Mouse (Mus musculus): ENCODE results near the gene Hnrnpm.

DNA sequence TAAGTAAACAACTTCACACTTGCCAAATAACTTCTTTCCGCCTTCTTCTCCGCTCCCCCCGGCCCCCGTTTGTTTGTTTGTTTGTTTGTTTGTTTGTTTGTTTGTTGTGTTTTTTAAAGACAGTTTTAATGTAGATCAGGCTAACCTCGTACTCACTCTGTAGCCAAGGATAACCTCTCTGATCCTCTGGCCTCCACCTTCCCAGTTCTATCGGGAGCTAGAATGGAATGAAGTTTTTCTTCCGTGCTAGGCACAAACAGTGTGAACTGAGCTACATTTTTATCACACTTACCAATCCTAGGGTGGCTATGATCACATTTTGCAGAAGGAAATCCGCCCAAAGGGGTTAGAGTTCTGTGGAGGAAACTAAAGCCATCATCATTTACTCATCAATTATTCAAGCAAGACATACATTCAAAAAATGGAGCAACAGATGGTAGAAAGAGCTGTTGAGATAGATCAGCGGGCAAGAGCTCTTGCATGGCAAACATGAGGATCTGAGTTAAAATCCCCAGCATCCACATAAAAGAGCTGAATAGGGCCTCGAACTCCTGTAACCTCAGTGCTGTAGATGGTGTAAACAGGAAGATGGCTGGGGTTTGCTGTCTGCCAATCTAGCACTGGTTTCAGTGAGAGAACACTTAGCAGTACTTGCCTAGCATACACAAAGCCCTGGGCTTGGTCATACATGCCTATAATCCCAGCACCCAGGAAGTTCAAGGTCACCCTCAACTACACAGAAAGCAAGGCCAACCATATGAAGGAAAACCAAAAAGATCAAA, 32.5 kb upstream of the Hnrnpm start:
- no peak for TF ChIP-seq CTCF (IDR thresholded peaks at IDR 0.05; ENCODE audit: control insufficient read depth, insufficient read depth, insufficient read length)
- no peak for TF ChIP-seq MAX (IDR thresholded peaks at IDR 0.05)
- TF ChIP-seq MYOG (IDR thresholded peaks at IDR 0.05; ENCODE audit: control insufficient read depth, extremely low read depth, insufficient read length): no peak
- no peak for TF ChIP-seq FOSL1 (IDR thresholded peaks at IDR 0.05; ENCODE audit: insufficient read depth, low read length, poor library complexity, severe bottlenecking)
- no peak for TF ChIP-seq USF1 (IDR thresholded peaks at IDR 0.05; ENCODE audit: low read depth)
- TF ChIP-seq MYOD1 (IDR thresholded peaks at IDR 0.05; ENCODE audit: control insufficient read depth, insufficient read length, low read depth): no peak
- no peak for TF ChIP-seq CEBPB (IDR thresholded peaks at IDR 0.05; ENCODE audit: low read depth)

All from C2C12 (cell line).